Mouse (Mus musculus) layer of hippocampus, adult 2 months (tissue): ENCODE data around the gene Pth2. TPM values are rescaled to one million over a fixed set of nuclear protein-coding genes. Genes with fewer than 3 reads are reported as not detected.
A peak's percentile ranks its signal among the peaks of the same experiment; 100 is the strongest.
"Not testable (repeated sequence)": the region's sequence is repeated elsewhere in the genome, so short reads cannot be mapped to it uniquely, and the experiment has no call there.

Experiments used
- DNase-seq, 2 experiments: peaks; one replicate each; pipeline ENCODE4 v3.0.0; 2022; ENCODE audit warnings: low spot score in 2 of 2
- H3K27ac ChIP-seq: fragments of 200-600 bp; 2 replicates; pipeline ENCODE4 v1.8.1; 2022
- H3K4me3 ChIP-seq: fragments of 200-600 bp; 2 replicates; pipeline ENCODE4 v1.8.1; 2022; ENCODE audit warnings: mild to moderate bottlenecking
- CTCF ChIP-seq: fragments of 200-600 bp; conservative IDR thresholded peaks from 2 replicates; pipeline ENCODE4 v1.8.1; 2022; ENCODE audit warnings: antibody characterized with exemption, mild to moderate bottlenecking, moderate library complexity
- total RNA-seq, 2 experiments: library from RNA; stranded (reverse); gene quantifications; 2 replicates each; pipeline ENCODE4 v1.2.3; 2021

Gene Pth2
- total RNA-seq, 2 experiments from 2014 or later, result not detected

DNA sequence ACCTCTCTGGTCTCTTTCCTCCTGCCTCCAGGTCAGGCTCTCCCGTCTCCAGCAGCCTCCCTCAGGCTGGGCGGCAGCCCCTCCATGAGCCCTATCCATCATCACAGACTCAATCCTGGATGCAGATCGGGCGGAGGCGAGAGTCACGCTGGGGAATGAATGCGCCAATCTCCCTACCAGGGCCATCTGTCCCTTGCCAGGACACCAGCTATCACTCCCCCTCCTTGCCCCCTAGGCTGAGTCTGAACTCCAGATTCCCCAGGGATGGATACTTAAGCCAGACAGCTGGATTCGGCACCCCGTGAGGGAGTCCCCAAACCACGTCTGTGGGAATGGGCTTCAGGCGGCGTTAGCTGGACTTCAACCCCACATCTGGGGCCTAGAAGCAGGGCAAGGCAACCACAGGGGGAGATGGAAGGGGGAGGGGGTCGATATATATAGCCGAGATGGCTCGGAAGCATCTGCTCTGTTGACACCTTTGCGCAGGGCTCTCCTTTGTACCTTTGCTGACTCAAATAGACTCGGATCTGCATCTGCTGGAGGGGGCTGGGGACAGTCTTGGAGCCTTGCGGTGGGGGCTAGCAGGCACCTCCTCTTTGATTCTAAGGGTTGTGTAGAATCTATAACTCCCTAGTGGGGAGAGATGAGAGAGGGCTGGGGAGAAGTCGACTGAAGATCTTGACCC is 12.9 kb upstream of the Pth2 start:
- no peak for TF ChIP-seq CTCF
- DNase-seq, result peak; percentile 62 to 74
- Histone ChIP-seq H3K27ac (peak overlapping the region; percentile 94), H3K4me3 (peak overlapping the region; percentile 62)

DNA sequence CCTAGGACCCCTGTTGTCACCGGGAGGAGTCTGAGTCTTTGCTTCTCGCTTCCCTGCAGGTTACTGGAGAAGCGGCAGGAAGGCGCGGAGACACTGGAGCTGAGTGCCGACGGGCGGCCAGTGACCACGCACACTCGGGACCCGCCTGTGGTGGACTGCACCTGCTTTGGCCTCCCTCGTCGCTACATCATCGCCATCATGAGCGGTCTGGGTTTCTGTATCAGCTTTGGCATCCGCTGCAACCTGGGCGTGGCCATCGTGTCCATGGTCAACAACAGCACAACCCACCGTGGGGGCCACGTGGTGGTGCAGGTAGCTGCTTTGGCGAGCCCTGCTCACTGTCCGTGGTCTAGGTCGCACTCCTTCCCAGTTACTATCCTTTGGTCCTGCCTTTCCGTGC is 12.1 kb upstream of the Pth2 start:
- DNase-seq, result no peak
- no peak for TF ChIP-seq CTCF
- Histone ChIP-seq H3K4me3 (peak overlapping the region; percentile 62), H3K27ac (peak overlapping the region; percentile 94)

DNA sequence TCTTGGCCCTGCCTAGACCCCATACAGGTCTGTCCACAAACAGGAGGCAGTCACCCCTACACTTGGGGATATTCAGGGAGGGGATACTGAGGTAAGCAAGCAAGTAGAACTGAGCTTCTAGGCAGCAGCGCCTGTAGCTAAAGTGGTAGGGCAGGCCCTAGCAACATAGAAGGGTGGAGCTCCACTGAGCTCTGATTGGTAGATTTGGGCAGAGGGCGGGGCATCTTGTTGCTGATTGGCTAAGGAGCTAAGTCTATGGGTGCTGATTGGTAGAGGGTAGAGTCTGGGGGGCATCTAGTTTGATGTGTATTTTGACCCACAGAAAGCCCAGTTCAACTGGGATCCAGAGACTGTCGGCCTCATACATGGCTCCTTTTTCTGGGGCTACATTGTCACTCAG is 11.3 kb upstream of the Pth2 start:
- Histone ChIP-seq H3K27ac (peak overlapping the region; percentile 94), H3K4me3 (peak overlapping the region; percentile 26; the same call in 1 of the 2 replicates)
- TF ChIP-seq CTCF, result no peak
- peak; percentile 77 to 80 for DNase-seq

DNA sequence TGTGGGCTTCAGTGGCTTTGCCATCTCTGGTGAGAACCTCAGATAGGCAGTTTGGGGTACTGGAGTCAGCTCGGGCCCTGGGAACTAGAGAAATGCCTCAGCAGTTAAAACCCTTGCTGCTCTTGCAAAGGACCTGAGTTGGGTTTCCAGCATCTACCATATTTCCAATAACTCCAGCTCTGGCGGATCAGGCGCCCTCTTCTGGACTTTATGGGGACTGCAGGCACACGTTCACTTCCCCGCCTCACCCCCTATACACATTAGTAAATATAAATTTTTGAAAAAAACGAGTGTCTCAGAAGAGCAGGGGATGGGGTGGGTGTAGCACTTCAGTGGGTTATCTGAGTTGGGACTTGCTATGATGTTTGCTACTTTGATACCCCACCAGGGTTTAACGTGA is 7.8 kb upstream of the Pth2 start:
- Histone ChIP-seq H3K27ac (no peak overlapping the region), H3K4me3 (no peak overlapping the region)
- peak; percentile 81 for TF ChIP-seq CTCF
- no peak for DNase-seq

DNA sequence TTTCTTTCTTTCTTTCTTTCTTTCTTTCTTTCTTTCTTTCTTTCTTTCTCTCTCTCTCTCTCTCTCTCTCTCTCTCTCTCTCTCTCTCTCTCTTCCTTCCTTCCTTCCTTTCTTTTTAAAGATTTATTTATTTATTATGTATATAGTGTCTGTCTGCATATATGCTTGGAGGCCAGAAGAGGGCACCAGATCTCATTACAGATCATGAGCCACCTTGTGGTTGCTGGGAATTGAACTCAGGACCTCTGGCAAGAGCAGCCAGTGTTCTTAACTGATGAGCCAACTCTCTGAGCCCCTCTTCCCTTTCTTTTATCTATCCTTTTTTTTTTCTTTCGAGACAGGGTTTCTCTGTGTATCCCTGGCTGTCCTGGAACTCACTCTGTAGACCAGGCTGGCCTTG is 7.0 kb upstream of the Pth2 start:
- TF ChIP-seq CTCF, result peak; percentile 68
- H3K4me3 ChIP-seq, DNase-seq, H3K27ac ChIP-seq: not testable (repeated sequence)

DNA sequence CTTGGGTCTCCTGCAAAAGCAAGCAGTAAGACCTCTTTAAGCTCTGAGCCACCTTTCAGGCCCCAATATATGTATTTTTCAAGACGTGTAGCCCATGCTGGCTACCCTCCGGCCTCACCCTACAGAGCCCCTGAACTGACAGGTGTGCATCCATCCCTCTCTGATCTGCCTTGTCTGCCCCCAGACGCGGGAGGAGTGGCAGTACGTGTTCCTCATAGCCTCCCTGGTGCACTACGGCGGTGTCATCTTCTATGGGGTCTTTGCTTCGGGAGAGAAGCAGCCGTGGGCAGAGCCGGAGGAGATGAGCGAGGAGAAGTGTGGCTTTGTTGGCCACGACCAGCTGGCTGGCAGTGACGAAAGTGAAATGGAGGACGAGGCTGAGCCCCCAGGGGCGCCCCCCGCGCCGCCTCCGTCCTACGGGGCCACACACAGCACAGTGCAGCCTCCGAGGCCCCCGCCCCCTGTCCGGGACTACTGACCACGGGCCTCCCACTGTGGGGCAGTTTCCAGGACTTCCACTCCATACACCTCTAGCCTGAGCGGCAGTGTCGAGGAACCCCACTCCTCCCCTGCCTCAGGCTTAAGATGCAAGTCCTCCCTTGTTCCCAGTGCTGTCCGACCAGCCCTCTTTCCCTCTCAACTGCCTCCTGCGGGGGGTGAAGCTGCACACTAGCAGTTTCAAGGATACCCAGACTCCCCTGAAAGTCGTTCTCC is 6.1 kb upstream of the Pth2 start:
- H3K27ac ChIP-seq, result peak overlapping the region; percentile 32; the same call in 1 of the 2 replicates
- no peak for TF ChIP-seq CTCF
- DNase-seq, result no peak
- no peak overlapping the region for H3K4me3 ChIP-seq

DNA sequence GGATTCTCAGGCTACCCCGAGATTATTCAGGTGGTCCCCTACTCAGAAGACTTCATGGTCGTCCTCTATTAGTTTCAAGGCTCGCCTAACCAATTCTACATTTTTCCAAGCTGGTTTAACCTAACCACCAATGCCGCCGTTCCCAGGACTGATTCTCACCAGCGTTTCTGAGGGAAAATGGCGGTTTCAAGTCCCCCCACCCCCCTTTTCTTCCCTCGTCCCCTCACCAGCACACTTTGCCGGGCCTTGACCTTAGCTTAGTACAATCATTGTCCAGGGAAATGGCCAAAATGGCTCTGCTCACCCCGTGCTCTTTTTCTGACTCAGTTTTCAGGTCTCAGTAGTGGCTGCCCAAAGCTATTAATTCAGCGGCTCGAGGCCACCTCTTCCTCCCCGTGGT is 5.4 kb upstream of the Pth2 start:
- TF ChIP-seq CTCF, result no peak

DNA sequence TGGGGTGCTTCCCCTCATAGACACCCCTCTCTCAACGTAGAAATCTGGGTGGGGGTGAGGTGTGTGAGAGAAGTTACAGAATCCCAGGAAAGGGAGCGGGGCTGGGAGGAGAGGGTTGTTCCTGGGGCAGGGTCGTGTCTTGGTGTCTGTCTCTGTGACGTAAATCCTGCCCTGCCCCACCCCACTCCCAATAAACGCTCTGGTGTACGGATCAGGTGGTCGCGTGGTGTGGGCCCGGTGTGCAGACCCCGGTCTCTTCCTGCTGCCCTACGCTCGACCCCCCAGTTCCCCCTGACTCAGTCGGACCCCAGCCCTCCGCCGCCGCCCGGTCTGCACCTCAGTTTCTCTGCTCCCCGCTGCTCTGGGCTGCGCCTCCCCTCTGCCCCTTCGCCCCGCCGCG is 4.9 kb upstream of the Pth2 start:
- peak overlapping the region; percentile 67; the same call in 1 of the 2 replicates for H3K27ac ChIP-seq
- no peak overlapping the region for H3K4me3 ChIP-seq
- no peak for TF ChIP-seq CTCF
- DNase-seq, result no peak

More for the DNA sequence above, 5.4 kb upstream of the Pth2 start:
- no peak for DNase-seq
- Histone ChIP-seq H3K27ac (no peak overlapping the region; the same call in 1 of the 2 replicates), H3K4me3 (no peak overlapping the region)

DNA sequence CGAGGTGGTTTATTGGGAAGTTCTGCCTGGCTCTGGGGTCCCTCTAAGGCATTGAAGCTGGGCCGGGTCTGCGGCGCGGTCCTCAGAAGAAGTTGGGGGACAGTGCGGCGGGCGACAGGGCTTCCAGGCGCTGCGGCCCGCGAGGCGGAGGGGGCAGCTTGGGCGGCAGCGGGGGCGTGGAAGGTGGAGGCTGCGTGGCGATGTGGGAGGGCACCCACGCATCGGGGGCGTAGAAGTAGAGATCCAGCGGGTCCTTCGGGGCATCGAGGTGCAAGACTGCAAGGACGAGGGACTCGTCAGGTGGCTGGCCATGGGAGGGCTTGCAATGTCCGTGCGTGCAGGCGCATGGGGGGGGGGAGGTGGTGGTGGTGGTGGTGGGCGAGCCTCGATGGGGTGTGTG is 4.4 kb upstream of the Pth2 start:
- no peak for DNase-seq
- Histone ChIP-seq H3K4me3 (no peak overlapping the region; the same call in 1 of the 2 replicates), H3K27ac (peak overlapping the region; percentile 67; the same call in 1 of the 2 replicates)
- TF ChIP-seq CTCF, result no peak

DNA sequence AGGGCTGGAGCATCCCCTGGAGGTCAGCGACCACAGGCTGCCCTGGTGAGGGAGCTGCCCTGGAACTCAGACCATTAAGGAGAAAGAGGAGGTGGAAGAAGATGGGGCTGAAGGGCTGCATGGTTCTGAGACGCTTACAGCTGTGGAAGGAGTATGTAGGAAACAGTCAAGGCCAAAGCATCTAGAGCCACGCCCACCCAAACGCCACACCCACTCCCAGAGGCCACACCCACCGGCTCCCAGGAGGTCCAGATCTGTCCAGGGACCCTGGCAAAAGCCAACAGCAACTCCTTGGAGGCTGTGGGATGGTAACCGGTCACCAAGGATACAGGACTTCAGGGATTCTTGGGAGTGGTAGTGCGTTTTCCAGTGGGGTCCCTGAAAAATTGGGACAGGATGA is 2.2 kb upstream of the Pth2 start:
- no peak for TF ChIP-seq CTCF
- Histone ChIP-seq H3K4me3 (no peak overlapping the region), H3K27ac (no peak overlapping the region)
- DNase-seq, result no peak

DNA sequence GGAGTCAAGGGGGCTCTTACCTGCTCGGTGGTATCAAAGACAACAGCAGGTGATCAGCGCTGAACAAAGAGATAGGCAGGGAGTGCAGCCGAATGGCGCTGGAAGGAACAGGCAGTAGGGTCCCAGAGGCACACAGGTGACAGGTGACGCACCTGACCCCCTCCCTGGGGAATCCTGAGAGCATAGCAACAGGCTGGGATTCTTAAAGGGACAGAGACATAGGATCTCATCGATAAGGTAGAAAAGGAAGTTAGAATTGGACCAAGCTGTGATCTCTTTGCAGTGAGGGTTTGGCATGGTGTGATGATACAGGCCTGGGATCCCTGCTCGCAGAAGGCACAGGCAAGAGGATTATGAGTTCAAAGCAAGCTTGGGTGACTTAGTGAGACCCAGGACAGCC is 1.3 kb upstream of the Pth2 start, which contains the start of gene Gfy:
Gene Gfy, minus strand, starts transcription at position 101 of the 400 bp plus-strand sequence.
- no peak for DNase-seq
- Histone ChIP-seq H3K27ac (no peak within 1 kb of the TSS), H3K4me3 (no peak within 1 kb of the TSS)
- TF ChIP-seq CTCF, result no peak

DNA sequence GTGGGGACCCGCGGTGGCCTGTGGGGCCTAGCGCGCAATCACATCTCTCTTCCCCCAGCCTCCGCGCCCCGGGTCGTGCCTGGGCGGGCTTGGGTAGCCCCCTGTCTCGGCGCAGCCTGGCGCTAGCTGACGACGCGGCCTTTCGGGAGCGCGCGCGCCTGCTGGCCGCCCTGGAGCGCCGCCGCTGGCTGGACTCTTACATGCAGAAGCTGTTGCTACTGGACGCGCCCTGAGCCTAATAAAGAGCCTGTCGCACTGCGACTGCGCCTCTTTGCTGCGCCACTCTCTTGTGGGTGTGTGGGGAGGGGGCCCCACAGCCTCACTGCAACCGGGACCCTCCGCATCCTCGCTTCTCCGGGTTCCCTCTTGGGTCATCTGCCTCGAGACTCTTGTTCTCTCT is 745 bp downstream of the Pth2 start:
- no peak for DNase-seq
- TF ChIP-seq CTCF, result peak; percentile 42
- no peak overlapping the region for H3K4me3 ChIP-seq
- no peak overlapping the region for H3K27ac ChIP-seq

DNA sequence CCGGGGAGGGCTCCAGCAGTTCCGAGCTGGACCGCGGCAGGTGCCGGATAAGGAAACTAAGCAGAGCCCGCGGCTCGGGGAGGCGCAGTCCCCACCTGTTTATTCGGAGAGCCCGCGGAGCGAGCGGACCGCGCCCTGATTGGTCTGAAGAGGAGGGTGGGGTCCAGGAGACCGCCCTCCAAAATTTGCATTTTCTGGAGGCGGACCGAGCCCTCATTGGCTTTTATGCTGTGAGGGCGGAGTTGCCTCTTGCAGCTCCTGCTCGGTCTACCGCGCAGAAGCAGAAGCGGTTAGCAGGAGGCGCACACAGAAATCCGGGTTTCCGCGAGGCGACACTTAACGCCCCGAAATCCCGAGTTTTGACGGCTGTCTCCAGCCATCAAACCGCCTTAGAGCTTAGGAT is 1.4 kb downstream of the Pth2 start:
- peak; percentile 84 to 90 for DNase-seq
- TF ChIP-seq CTCF, result no peak
- Histone ChIP-seq H3K4me3 (peak overlapping the region; percentile 50), H3K27ac (peak overlapping the region; percentile 58)
